Mouse (Mus musculus) liver, postnatal 0 days (tissue): ENCODE results near the gene Tmem222.

Experiments used
- CTCF ChIP-seq: sonication (generic); IDR thresholded peaks from 2 replicates; pipeline ENCODE4 v1.5.1; 2016; ENCODE audit warnings: antibody characterized with exemption, low read depth
- EP300 ChIP-seq: IDR thresholded peaks from 2 replicates; pipeline ENCODE4 v1.6.1; 2016; ENCODE audit warnings: antibody characterized with exemption, low read depth, mild to moderate bottlenecking

DNA sequence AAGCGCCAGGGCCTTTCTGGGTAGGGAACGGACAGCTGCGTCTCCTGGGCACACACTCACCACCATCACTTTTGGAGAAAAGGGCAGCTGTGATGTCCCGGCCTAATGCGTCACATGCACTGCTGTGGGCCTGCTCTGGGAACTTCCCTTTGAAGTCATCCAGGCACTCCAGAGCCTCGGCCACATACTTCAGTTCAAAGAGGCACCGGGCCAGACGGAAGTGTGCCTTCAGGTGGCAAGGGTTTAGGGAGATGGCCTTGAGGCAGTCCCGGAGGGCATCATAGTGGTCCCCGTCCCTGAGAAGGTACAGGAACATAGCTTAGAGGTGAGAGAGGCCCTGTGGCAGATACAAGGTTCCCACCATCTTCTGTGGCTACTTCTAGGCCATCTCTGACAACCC lies 19.8 kb upstream of the Tmem222 start:
- TF ChIP-seq CTCF, result no peak
- TF ChIP-seq EP300, result no peak
